Mouse (Mus musculus) erythroblast, embryonic 14.5 days (primary cell): Measurements from ENCODE around the gene Rpl7l1.

ENCODE experiments used
- GATA1 ChIP-seq: IDR thresholded peaks from 2 replicates; pipeline ENCODE4 v1.6.1; 2012; ENCODE audit warnings: low read length, inconsistent platforms, mixed read lengths
- TAL1 ChIP-seq: IDR thresholded peaks from 3 replicates; pipeline ENCODE4 v1.6.1; 2012; ENCODE audit warnings: low read length, inconsistent platforms, mixed read lengths

- no peak for TF ChIP-seq GATA1
- no peak for TF ChIP-seq TAL1
Observed at GRCm38 (mm10) chr17:46767868-46768267, 14.6 kb downstream of the Rpl7l1 start.
